Mouse (Mus musculus) megakaryocyte, embryonic 14.5 days (primary cell): ENCODE results near the gene Gm2663.

ENCODE experiments used
- FLI1 ChIP-seq: IDR thresholded peaks from 2 replicates; pipeline ENCODE4 v1.6.1; 2012; ENCODE audit warnings: low read length, inconsistent platforms, mixed read lengths
- GATA1 ChIP-seq: IDR thresholded peaks from 3 replicates; pipeline ENCODE4 v1.6.1; 2012; ENCODE audit warnings: mixed read lengths, low read length, inconsistent platforms, borderline replicate concordance

DNA sequence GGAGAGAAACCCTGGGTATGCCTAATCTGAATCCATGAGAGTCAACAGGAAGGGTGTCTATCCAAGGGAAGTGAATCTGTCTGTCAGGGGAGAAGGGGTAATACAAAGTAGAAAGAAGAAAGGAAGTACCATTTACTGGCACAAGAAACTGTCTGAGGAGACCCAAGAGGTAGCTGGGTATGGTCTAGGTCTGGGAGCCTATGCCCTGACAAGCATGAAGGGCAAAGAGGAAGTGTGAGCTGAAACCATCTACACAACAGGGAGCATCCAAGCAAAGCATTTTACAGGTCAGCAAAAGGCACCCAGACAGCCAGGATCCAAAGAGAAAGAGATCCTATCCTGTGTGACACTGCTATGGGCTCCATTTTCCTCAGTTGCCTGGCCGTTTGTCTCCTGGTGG is 47.9 kb upstream of the Gm2663 start:
- TF ChIP-seq FLI1 (no peak), GATA1 (no peak)
